Mouse (Mus musculus) retina, postnatal 7 days (tissue): ENCODE data around the gene Golga2.
A peak's percentile ranks its signal among the peaks of the same experiment; 100 is the strongest.

Source experiments
- DNase-seq: peaks from one replicate; pipeline ENCODE4 v3.0.0-alpha.2; 2012; ENCODE audit warnings: low read depth, low spot score

Gene Golga2

GRCm38 (mm10) chr2:32342539-32343350 is 55.6 kb downstream of the Golga2 start:
- DNase-seq, result no peak

GRCm38 (mm10) chr2:32343351-32343671 is 56.1 kb downstream of the Golga2 start:
- no peak for DNase-seq

- no peak for DNase-seq
Measured at GRCm38 (mm10) chr2:32344056-32344455, 56.9 kb downstream of the Golga2 start.

- no peak for DNase-seq
Measured at GRCm38 (mm10) chr2:32344598-32345321, 57.6 kb downstream of the Golga2 start.

GRCm38 (mm10) chr2:32347019-32347418 is 59.8 kb downstream of the Golga2 start:
- DNase-seq, result no peak

- DNase-seq, result no peak
Measured at GRCm38 (mm10) chr2:32348311-32348710, 61.1 kb downstream of the Golga2 start.

GRCm38 (mm10) chr2:32349625-32350255 is 62.6 kb downstream of the Golga2 start:
- no peak for DNase-seq

- DNase-seq, result no peak
Measured at GRCm38 (mm10) chr2:32350471-32351051, 63.4 kb downstream of the Golga2 start.

- DNase-seq, result no peak
Measured at GRCm38 (mm10) chr2:32351471-32351961, 64.3 kb downstream of the Golga2 start.

- peak; percentile 50 for DNase-seq
Measured at GRCm38 (mm10) chr2:32352151-32353006, 65.2 kb downstream of the Golga2 start, which contains the start of gene Ciz1. Gene Ciz1, plus strand, starts transcription at chr2:32352327.

- DNase-seq, result peak; percentile 86
Measured at GRCm38 (mm10) chr2:32353007-32353542, 65.9 kb downstream of the Golga2 start, which contains the start of gene Dnm1. Gene Dnm1, minus strand, starts transcription at chr2:32353338.

- no peak for DNase-seq
Measured at GRCm38 (mm10) chr2:32353836-32354235, 66.7 kb downstream of the Golga2 start.

- DNase-seq, result no peak
Measured at GRCm38 (mm10) chr2:32354336-32354895, 67.2 kb downstream of the Golga2 start.

GRCm38 (mm10) chr2:32356216-32356615 is 69.0 kb downstream of the Golga2 start:
- DNase-seq, result no peak
